Mouse (Mus musculus): ENCODE measurements around the gene Cgref1.

The Cgref1 gene

DNA sequence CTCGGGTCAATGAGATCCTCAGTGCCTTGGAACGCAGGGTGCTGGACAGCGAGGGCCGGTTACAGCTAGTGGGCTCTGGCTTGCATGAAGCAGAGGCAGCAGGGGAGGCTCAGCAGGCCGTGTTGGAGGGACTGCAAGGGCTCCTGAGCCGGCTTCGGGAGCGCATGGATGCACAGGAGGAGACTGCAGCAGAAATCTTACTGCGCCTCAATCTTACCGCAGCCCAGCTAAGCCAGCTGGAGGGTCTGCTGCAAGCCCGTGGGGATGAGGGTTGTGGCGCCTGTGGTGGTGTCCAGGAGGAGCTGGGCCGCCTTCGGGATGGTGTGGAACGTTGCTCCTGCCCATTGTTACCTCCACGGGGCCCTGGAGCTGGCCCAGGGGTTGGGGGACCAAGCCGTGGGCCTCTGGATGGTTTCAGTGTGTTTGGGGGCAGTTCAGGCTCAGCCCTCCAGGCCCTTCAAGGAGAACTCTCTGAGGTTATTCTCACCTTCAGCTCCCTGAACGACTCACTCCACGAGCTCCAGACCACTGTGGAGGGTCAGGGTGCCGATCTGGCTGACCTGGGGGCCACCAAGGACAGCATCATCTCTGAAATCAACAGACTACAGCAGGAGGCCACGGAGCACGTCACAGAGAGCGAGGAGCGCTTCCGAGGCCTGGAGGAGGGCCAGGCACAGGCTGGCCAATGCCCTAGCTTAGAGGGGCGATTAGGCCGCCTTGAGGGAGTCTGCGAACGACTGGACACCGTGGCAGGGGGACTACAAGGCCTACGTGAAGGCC, 27.3 kb downstream of the Cgref1 start:
- in situ Hi-C loops (cut with MboI): no loop called here

GRCm38 (mm10) chr5:30917348-30917747, 28.0 kb downstream of the Cgref1 start:
- in situ Hi-C loops (cut with MboI): no loop called here

GRCm38 (mm10) chr5:30916841-30917240, 28.6 kb downstream of the Cgref1 start:
- in situ Hi-C loops (cut with MboI): no loop called here

DNA sequence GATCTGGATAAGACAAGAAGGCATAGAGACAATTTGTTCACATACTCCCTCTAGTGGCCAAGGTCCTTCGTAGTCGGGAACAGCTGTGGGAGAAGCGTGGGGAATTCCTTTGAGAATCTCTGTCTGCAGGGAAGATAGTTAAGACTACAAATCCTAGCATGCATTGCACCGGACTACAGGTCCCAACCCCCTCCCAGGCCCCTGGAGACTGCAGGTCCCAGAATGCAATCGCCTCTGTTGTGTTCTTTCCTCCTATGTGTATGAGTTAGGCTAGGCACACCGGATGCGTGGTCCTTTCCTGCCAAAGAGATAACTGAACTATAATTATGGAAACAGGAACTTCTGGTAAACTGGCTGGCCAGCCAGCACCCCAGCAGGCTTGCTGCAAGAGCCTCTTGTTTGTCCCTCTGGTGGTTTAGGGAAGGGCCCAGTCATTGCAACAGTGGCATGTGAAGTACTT, 29.4 kb downstream of the Cgref1 start:
- in situ Hi-C loops (cut with MboI): no loop called here

DNA sequence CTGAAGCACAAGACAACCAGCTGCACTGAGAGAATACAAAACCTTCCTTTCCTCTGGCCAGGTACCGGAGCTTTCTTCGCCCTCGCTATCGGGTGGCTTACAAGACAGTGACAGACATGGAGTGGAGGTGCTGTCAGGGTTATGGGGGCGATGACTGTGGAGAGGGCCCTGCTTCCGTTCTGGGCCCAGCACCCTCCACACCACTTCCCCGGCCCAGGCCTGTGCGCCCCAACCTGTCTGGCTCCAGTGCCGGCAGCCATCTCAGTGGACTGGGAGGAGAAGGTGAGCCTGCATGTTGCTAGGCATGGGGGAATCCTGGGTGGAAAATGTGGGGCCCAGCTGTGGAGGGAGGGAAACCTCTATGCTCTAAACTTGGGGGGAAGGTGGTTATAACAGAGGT, 29.9 kb downstream of the Cgref1 start:
- in situ Hi-C loops (cut with MboI): no loop called here

DNA sequence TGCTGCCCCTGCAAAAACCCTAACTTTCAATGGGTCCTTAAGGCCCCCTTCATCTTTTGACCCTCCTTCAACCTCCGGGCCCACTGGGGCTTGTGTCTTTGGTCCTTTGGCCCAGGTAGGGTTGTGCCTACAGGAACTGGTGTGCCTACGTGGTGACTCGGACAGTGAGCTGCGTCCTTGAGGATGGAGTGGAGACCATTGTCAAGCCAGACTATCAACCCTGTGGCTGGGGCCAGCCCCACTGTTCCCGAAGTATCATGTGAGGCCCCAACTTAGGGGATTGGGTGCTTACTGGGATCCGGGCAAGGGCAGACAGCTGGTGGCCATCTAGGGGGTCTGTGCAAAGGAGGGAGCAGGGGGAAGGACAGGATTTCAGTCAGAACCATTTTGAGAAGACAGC, 30.5 kb downstream of the Cgref1 start:
- in situ Hi-C loops (cut with MboI): no loop called here

DNA sequence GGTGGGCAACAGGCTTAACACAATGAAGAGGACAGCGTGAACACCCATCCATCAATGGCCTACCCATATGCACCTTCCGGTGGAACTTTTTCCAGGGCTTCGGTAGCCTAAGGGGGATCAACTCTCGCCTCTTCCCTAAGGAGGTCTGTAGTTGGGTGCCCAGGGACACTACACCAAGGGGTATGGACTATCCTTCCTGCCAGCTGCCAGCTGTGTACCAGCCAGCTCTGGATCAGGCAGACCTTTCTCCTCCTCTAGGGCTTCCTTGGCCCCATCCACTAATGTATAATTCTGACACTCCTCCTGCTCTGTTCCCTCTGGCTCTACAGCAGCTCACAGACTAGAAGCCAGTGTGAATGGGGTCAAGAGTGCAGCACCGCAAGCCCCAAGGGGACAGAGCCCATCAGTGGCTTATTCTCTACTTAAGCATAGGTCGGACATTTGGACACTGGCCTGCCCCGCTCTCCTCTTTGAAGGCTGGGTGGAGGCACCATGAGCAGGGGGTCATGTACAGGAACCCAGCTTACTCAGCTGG, 31.2 kb downstream of the Cgref1 start:
- in situ Hi-C loops (cut with MboI): no loop called here

DNA sequence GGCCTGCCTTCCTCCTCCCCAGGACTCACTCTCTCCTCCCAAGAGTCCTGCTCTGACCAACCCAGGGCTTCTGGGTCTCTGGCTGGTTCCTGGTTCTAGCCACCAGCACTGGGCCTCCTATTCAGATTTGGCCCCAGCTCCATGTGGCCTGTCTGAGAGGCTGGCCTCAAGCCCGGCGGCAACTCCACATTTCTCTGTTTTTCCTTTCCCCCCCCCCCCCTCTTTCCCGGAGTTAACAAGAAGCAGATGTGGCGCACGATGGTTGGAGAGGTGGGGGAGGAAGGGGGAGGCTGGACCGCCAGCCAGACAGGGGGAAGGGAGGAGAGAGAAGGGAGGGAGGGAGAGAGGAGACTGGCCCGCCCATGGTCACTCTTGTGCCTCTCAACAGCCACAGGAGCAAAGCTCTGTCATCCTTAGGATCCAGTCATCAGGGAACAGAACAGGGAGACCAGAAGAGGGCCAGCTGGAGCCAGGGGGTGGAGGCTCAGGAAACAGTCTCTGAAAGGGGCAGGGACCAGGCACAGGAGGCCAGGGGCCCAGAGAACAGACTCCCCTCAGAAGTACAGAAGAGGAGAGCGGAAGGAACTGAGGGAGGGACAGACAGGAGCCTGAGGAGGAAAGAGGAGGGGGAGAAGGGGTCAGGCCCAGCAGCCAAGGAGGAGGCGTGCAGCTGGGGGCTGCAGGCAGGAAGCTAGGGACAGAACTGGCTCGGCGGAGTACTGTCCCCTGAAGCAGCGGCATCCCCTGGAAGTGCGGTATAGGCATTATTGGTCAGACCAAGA, 32.1 kb downstream of the Cgref1 start, which contains the start of gene Emilin1:
Emilin1 (plus strand) TSS at position 343 of the 782 bp plus-strand sequence.
- in situ Hi-C loops (cut with MboI): no loop called here

GRCm38 (mm10) chr5:30912156-30912555, 33.2 kb downstream of the Cgref1 start:
- in situ Hi-C loops (cut with MboI): no loop called here

GRCm38 (mm10) chr5:30910481-30910880, 34.9 kb downstream of the Cgref1 start:
- in situ Hi-C loops (cut with MboI): no loop called here

DNA sequence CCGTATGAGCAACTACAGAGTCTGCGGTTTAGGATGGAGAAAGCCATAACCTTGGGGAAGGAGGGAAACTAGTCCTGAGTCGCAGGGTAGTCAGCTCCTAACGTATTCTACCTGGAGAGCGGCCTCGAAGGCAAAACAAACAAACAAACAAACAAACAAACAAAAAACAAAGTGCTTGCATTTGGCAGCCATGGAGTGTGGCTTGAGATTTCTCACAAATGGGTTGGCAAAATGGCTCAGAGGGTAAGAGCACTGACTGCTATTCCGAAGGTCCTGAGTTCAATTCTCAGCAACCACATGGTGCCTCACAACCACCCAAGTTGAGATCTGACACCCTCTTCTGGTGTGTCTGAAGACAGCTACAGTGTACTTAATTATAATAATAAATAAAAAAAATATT, 35.5 kb downstream of the Cgref1 start:
- in situ Hi-C loops (cut with MboI): no loop called here

DNA sequence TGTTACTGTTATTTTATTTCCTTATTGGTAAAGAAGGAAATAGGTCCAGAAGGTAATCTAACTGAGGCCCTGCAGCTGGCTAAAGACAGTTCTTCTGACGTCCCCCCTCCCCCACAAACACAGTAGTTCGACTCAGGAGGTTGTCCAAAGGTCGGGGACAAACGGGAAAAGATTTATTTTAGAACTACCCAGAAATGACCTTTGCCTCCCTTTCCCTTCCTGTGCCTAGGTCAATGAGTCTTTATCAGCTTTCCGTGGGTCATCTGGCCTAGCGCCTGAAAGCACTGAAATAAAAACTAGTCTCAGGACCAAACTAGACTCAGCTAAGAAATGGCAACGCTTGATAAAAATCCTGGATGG, 36.1 kb downstream of the Cgref1 start:
- in situ Hi-C loops (cut with MboI): no loop called here

DNA sequence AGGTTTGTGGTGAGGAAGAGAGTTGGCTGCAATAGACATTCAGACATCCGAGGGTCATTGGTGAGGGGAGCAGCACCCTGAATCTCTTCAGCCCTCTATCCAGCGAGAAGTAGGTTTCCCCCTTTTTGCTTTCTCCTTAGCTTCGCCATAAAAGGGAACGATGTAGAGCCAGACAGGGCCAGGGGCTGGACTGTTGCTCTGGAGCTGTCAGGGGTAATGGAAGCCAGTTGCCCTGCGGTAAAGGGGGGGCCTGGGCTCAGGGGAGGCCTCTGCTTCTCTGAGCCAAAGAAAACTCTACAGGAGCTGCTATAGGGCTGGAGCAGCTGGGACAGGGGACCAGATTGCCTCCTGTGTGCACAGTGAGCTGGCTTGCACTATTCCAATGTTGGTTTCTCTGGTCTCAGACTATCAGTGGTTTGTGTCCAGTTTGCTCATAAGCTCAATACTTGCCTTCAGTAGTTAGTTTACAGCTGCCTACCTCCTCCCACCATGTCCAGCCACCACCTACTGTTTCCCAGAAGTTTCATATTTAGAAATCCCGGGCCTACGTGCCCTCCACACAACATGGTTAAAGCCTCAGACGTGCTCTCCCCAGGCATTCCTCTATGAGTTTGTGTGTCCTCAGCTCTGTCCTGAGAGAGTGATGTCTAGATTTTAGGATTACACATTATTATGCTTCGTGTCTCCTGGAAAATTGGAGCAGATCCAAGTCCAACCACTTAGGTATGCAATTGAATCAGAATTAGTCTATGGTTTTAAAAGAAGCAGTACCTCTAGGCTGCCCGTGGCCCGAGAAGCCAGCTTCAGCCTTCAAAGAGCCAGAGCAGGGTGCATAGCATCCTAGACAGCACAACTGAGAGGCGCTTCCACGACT, 36.7 kb downstream of the Cgref1 start:
- in situ Hi-C loops (cut with MboI): no loop called here

- in situ Hi-C loops (cut with MboI): no loop called here
Observed at GRCm38 (mm10) chr5:30907413-30908059, 37.9 kb downstream of the Cgref1 start, which contains the start of gene Ost4. Gene Ost4, minus strand, starts transcription at chr5:30907788.

DNA sequence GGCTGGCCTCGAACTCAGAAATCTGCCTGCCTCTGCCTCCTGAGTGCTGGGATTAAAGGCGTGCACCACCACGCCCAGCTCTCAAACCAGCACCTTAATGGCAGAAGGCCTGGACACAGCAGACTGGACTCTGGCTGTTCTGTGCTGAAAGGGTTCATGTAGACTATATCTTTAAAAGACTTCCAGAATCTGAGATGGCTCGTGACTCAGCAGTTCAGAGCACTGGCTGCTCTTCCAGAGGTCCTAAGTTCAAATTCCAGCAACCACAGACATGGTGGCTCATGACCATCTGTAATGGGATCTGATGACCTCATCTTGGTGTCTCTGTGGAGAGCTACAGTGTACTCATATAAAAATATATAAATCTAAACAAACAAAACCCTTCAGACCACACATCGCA, 43.5 kb downstream of the Cgref1 start:
- in situ Hi-C loops (cut with MboI): no loop called here

- in situ Hi-C loops (cut with MboI): no loop called here
Observed at GRCm38 (mm10) chr5:30890375-30890774, 55.0 kb downstream of the Cgref1 start.

DNA sequence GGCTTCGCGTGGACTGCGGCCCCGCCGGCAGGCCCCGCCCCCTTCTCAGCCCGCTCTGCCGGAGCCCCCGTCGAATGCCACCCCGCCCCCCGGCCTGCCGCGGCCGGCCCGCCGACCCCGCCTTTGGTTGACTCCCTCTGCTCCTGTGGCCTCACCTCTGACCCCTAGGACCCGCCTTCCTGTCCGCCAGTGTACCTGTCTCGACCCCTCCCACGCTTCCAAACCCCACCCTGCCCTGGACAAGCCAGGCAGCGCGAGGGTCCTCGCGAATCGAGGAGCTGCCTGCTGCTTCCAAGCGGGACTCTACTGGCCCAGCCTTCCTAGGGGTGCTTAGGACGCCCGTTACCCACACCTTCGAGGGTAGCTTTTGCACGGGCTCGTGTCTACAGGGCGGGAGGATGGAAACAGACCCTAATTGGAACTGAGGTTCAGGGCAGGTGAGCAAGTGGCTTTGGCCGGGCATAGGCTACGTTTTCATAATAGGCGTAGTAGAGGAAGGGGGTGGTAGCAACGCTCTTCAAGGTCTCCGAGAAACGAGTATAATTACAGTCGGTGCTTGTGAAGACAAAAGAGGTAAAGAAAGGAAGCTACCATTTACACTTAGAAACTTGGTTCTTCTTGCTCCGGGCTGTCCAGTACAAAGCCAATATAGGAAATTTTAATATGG, 56.2 kb downstream of the Cgref1 start:
- in situ Hi-C loops (cut with MboI): no loop called here

- in situ Hi-C loops (cut with MboI): no loop called here
Observed at GRCm38 (mm10) chr5:30888337-30889087, 56.9 kb downstream of the Cgref1 start, which contains the start of gene Agbl5. Gene Agbl5, plus strand, starts transcription at chr5:30888694.

GRCm38 (mm10) chr5:30887858-30888336, 57.5 kb downstream of the Cgref1 start:
- in situ Hi-C loops (cut with MboI): no loop called here

DNA sequence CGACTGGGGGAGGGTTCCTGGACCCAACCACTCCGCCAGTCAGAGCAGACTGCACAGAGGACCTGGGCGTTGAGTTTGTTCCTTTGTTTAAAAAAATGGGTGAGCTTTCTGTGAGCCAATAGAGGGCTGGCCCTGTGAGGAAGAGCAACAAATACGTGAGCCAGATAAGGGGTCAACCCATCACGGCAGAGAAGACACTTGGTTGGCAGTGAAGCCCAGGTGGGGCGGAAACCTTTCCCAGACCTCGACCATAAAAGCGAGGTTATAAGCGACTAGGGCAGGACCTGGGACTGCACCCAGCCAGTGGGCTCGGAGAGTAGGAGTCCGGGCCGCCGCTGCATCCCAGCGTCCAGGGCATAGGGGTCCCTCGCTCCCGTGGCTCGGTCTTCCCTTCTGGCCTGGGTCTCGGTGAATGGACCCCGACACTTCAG, 58.0 kb downstream of the Cgref1 start:
- in situ Hi-C loops (cut with MboI): no loop called here

Measured in mature B cell (primary cell).